Mouse (Mus musculus) cerebellum, adult 2 months (tissue): ENCODE measurements around the gene Gm10142.
"Not testable (repeated sequence)": the region's sequence is repeated elsewhere in the genome, so short reads cannot be mapped to it uniquely, and the experiment has no call there.

ENCODE experiments used
- CTCF ChIP-seq: fragments of 200-500 bp; IDR thresholded peaks from 2 replicates; pipeline ENCODE4 v1.5.1; 2011; ENCODE audit warnings: low read depth, mild to moderate bottlenecking, control low read depth, low read length, moderate library complexity, borderline replicate concordance; ENCODE audit not compliant: insufficient read depth
- POLR2A ChIP-seq: fragments of 200-500 bp; IDR thresholded peaks from 2 replicates; pipeline ENCODE4 v1.6.1; 2011; ENCODE audit warnings: low read length, control low read depth, borderline replicate concordance; ENCODE audit not compliant: insufficient read depth

GRCm38 (mm10) chr10:77759582-77759981, 44.0 kb downstream of the Gm10142 start, which contains the start of gene Gm3233:
- not testable (repeated sequence) for TF ChIP-seq CTCF, POLR2A
